Mouse (Mus musculus) liver, embryonic 16.5 days (tissue): ENCODE measurements around the gene Tcea2. TPM values are rescaled to one million over a fixed set of nuclear protein-coding genes. Genes with fewer than 3 reads are reported as not detected.

Source experiments
- ATAC-seq: fragments of 200-750 bp; cut with Nextera tagmentation; 2 replicates; pipeline ENCODE4 v1.8.0; 2017; ENCODE audit warnings: low read depth, mild to moderate bottlenecking, moderate number of reproducible peaks, moderate library complexity
- H3K27ac ChIP-seq: fragments of 300-500 bp; sonication (generic); 2 replicates; pipeline ENCODE4 v1.5.1; 2014; ENCODE audit warnings: mild to moderate bottlenecking, low read length
- H3K27me3 ChIP-seq: fragments of 300-500 bp; sonication (generic); 2 replicates; pipeline ENCODE4 v1.6.1; 2014; ENCODE audit warnings: low read depth, low read length, mixed read lengths; ENCODE audit not compliant: control insufficient read depth, insufficient read depth
- H3K36me3 ChIP-seq: fragments of 300-500 bp; sonication (generic); 2 replicates; pipeline ENCODE4 v1.6.1; 2014; ENCODE audit warnings: mild to moderate bottlenecking; ENCODE audit not compliant: control insufficient read depth, insufficient read depth
- H3K4me1 ChIP-seq: fragments of 300-500 bp; sonication (generic); 2 replicates; pipeline ENCODE4 v1.6.1; 2014; ENCODE audit warnings: low read depth, low read length, mixed read lengths; ENCODE audit not compliant: control insufficient read depth
- H3K4me2 ChIP-seq: fragments of 300-500 bp; sonication (generic); 2 replicates; pipeline ENCODE4 v1.6.1; 2014; ENCODE audit warnings: low read depth, low read length, mixed read lengths
- H3K4me3 ChIP-seq: fragments of 300-500 bp; sonication (generic); 2 replicates; pipeline ENCODE4 v1.5.1; 2014; ENCODE audit warnings: low read depth, mild to moderate bottlenecking, low read length
- H3K9ac ChIP-seq: fragments of 300-500 bp; sonication (generic); 2 replicates; pipeline ENCODE4 v1.6.1; 2014; ENCODE audit warnings: low read depth, low read length
- H3K9me3 ChIP-seq: fragments of 300-500 bp; sonication (generic); replicated peaks from 2 replicates; pipeline ENCODE4 v1.6.1; 2016; ENCODE audit warnings: low read length; ENCODE audit not compliant: control insufficient read depth
- WGBS: fragments of 180-500 bp; shearing (Covaris S2); extraction: QIAGEN DNeasy Blood & Tissue Kit; methylation state at CpG from one replicate; pipeline ENCODE4 v1.1.7; 2014; ENCODE audit not compliant: insufficient replicate concordance; 5-methylcytosine and 5-hydroxymethylcytosine counted together
- polyA plus RNA-seq: library from polyadenylated mRNA; unstranded; fragments of >200 nt; fragmentation: Nextera tagmentation; extraction: Ambion mirVana; gene quantifications from 2 replicates; pipeline ENCODE4 v1.2.1, GENCODE M21; 2015

The Tcea2 gene
- polyA plus RNA-seq, 1 experiment from 2014 or later = 1.9 TPM

DNA sequence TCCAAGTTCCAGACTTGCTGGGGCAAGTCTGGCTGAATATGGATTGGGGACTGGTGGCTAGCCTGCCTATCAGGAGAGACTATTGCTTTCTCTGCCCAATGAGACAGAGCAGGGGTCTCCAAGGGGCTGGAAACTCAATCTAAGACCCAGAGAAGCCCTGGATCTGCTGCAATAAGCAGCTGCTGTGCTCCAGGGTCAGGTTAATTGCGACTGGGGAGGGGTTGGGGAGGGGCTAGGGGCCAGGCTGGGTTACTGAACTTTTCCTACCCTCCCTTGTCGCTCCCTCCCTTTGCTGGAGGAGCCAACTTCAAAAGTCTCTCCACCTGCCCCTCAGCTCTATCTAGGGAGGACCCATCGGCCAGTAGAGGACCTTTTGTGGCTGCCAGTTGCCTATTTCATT lies 23.4 kb upstream of the Tcea2 start, which contains the start of gene Gm29797:
Gene Gm29797 (plus strand): TSS at position 301 of the 400 bp plus-strand sequence.
- H3K36me3 ChIP-seq = peaks cover 6% of the 10 kb centered on the region; the same call in 1 of the 2 replicates
- H3K4me2 ChIP-seq = no peak within 1 kb of the TSS
- peaks cover 2% of the 10 kb centered on the region for H3K4me1 ChIP-seq
- no peak for ATAC-seq
- 64% methylated on average over 3 of the region's 3 CpGs for WGBS
- H3K27ac ChIP-seq = no peak within 1 kb of the TSS
- H3K9me3 ChIP-seq = no peaks in the 10 kb centered on the region
- H3K9ac ChIP-seq = no peak within 1 kb of the TSS
- no peak within 1 kb of the TSS for H3K4me3 ChIP-seq
- H3K27me3 ChIP-seq = no peaks in the 10 kb centered on the region

GRCm38 (mm10) chr2:181657441-181657840 lies 22.7 kb upstream of the Tcea2 start:
- WGBS = 60% methylated on average over 2 of the region's 2 CpGs
- Histone ChIP-seq H3K27ac (no peak overlapping the region), H3K4me1 (peaks cover 2% of the 10 kb centered on the region), H3K27me3 (no peaks in the 10 kb centered on the region), H3K9ac (no peak overlapping the region), H3K4me2 (no peak overlapping the region), H3K9me3 (no peaks in the 10 kb centered on the region), H3K36me3 (peaks cover 4% of the 10 kb centered on the region; the same call in 1 of the 2 replicates), H3K4me3 (no peak overlapping the region)
- ATAC-seq = no peak

DNA sequence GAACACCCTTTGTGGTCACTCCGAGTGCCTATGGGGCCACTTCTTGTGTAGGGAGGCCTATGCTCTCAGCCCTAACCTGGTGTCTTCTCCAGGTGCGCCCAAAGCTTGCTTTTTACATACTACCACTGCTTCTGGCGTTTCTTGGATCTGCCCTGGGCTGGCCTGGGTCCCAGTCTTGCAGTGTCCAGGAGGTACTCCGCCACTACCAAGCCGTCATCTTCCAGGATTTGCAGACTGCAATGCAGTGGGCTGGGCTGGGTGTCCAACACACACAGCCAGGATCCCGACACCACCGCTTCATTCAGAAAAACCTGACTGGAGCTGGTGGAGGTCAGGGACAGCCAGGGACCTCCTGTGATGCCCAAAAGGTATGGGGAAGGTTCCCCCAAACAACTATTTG lies 21.6 kb upstream of the Tcea2 start:
- no peaks in the 10 kb centered on the region for H3K9me3 ChIP-seq
- no peak overlapping the region for H3K4me3 ChIP-seq
- H3K4me1 ChIP-seq = peaks cover 2% of the 10 kb centered on the region
- no peak overlapping the region for H3K4me2 ChIP-seq
- H3K36me3 ChIP-seq = peaks cover 3% of the 10 kb centered on the region; the same call in 1 of the 2 replicates
- H3K27ac ChIP-seq = no peak overlapping the region
- WGBS = 70% methylated on average over 7 of the region's 7 CpGs
- H3K9ac ChIP-seq = no peak overlapping the region
- H3K27me3 ChIP-seq = no peaks in the 10 kb centered on the region
- ATAC-seq = no peak

DNA sequence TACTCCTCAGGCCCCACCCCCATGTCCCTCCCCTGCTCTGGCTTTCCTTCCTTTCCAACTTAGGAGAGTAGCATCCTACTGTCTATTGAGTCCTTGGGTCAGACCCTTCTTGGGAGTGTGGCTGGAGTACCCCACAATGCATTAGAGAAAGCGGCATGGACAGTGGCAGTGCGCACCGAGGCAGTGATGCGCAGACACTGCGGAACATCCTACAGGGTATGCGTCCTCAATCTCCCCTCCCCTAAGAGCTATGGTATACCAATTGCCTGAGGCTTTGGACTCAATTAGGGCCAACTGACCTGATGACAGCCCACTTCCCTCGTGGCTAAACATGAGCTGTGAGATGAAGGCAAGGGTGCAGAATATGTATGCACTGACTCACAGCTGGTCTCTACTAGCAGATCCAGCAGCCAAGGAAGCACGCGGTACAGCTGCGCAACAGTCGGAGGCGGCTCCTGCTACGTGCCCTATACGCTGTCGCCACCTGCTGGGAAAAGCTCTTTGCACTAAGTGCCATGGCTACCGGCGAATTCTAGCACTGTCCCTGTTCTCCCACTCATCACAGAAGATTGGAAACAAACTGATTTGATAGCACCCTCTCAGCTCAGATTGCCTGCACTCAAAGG lies 21.1 kb upstream of the Tcea2 start:
- Histone ChIP-seq H3K36me3 (peaks cover 3% of the 10 kb centered on the region; the same call in 1 of the 2 replicates), H3K4me1 (peaks cover 2% of the 10 kb centered on the region), H3K9me3 (no peaks in the 10 kb centered on the region), H3K27ac (no peak overlapping the region), H3K9ac (no peak overlapping the region), H3K27me3 (no peaks in the 10 kb centered on the region), H3K4me3 (no peak overlapping the region), H3K4me2 (no peak overlapping the region)
- WGBS = 30% methylated on average over 17 of the region's 17 CpGs
- ATAC-seq = peak; percentile 50

DNA sequence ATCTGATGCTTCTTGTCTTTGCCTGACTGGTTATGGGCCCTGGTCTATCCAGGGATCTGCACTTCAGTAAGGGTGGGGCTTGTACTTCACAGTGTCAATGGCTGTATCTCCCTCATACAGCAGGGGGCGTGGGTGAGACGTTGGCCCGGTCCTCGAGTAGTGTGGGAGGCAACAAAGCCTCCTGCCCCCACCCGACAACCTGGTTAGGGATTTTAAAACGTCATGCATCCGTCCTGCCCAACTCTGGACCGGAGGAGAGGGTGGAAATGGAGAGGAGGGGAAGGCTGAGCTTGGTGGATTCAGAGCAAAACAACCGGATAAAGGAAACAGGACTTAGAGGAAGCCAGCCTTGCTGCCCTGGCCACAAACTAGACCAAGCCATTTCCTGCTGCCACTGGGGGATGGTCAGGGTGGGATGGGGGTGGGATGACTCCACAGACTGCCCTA lies 20.5 kb upstream of the Tcea2 start:
- Histone ChIP-seq H3K4me2 (no peak overlapping the region), H3K4me3 (no peak overlapping the region), H3K9me3 (no peaks in the 10 kb centered on the region), H3K4me1 (peaks cover 2% of the 10 kb centered on the region), H3K27me3 (no peaks in the 10 kb centered on the region), H3K36me3 (peaks cover 3% of the 10 kb centered on the region; the same call in 1 of the 2 replicates), H3K27ac (no peak overlapping the region), H3K9ac (no peak overlapping the region)
- ATAC-seq = peak; percentile 77
- under 1% methylated on average over 9 of the region's 9 CpGs for WGBS

GRCm38 (mm10) chr2:181662620-181663297 lies 17.4 kb upstream of the Tcea2 start:
- no peak overlapping the region for H3K4me2 ChIP-seq
- H3K9me3 ChIP-seq = no peaks in the 10 kb centered on the region
- H3K4me3 ChIP-seq = no peak overlapping the region
- H3K4me1 ChIP-seq = peaks cover 2% of the 10 kb centered on the region
- no peaks in the 10 kb centered on the region for H3K27me3 ChIP-seq
- ATAC-seq = no peak
- no peak overlapping the region for H3K27ac ChIP-seq
- WGBS = 58% methylated on average over 3 of the region's 3 CpGs
- no peak overlapping the region for H3K9ac ChIP-seq
- no peaks in the 10 kb centered on the region for H3K36me3 ChIP-seq

DNA sequence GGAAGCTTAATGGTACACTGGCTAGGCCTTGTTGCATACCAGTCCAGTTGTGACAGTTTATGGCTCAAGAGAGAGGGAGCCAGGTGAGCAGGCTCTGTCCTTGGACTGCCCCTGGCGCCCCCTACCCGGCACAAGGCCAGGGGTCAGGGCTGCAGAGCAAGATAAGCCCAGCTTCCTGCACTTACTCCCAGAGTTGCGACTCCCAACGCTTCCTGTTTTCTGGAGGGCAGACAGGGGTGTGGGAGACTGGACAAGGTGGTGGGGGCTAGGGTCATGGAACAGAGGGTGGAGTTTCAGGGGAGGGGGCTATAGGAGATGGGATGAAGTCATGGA lies 16.8 kb upstream of the Tcea2 start:
- Histone ChIP-seq H3K27ac (no peak overlapping the region), H3K27me3 (no peaks in the 10 kb centered on the region), H3K4me3 (no peak overlapping the region), H3K9me3 (no peaks in the 10 kb centered on the region), H3K36me3 (no peaks in the 10 kb centered on the region), H3K9ac (no peak overlapping the region), H3K4me1 (peaks cover 2% of the 10 kb centered on the region), H3K4me2 (no peak overlapping the region)
- ATAC-seq = 0 out of 2 replicates have a peak, but pooled peaks have one; percentile 30
- 8% methylated on average over 4 of the region's 4 CpGs for WGBS

- 0 out of 2 replicates have a peak overlapping the region, but pooled peaks have one; percentile 10 for H3K4me2 ChIP-seq
- no peak for ATAC-seq
- peak overlapping the region; percentile 45 for H3K4me3 ChIP-seq
- no peak overlapping the region for H3K27ac ChIP-seq
- 6% methylated on average over 56 of the region's 56 CpGs for WGBS
- H3K9ac ChIP-seq = no peak overlapping the region
- H3K27me3 ChIP-seq = peaks cover 58% of the 10 kb centered on the region
- no peaks in the 10 kb centered on the region for H3K9me3 ChIP-seq
- H3K4me1 ChIP-seq = no peaks in the 10 kb centered on the region; the same call in none of the 2 replicates
- no peaks in the 10 kb centered on the region for H3K36me3 ChIP-seq
Observed at GRCm38 (mm10) chr2:181670285-181670912, 9.7 kb upstream of the Tcea2 start.

DNA sequence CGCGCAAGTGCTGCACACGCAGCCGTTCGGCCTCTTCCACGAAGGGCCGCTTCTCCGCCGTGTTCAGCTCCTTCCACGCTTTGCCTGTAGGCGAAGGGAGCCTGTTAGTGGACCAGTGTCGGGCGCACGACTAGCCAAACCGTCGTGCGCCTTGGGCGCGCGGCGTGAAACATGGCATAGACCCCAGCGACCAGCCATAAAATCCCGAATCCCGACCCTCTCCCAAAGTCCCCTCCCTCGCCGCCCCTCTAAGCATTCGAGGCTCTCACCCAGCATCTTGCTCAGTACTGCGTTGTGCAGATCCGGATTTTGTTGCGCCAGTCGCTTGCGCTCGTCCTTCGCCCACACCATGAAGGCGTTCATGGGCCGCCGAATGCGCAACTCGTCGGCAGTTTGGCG lies 9.2 kb upstream of the Tcea2 start:
- H3K27me3 ChIP-seq = peaks cover 58% of the 10 kb centered on the region
- no peak overlapping the region for H3K27ac ChIP-seq
- no peaks in the 10 kb centered on the region for H3K9me3 ChIP-seq
- no peak for ATAC-seq
- WGBS = 1% methylated on average over 41 of the region's 41 CpGs
- peak overlapping the region; percentile 45 for H3K4me3 ChIP-seq
- peaks cover 3% of the 10 kb centered on the region for H3K4me1 ChIP-seq
- peak overlapping the region; percentile 39 for H3K4me2 ChIP-seq
- H3K36me3 ChIP-seq = no peaks in the 10 kb centered on the region
- H3K9ac ChIP-seq = no peak overlapping the region
